Mouse (Mus musculus): ENCODE measurements at regions not wholly inside any gene's neighbourhood (a gene's known extent, or its start where the extent isn't known, plus 50 kb on each side); places are given as distances from the start of the nearest gene placed in this dataset.

DNA sequence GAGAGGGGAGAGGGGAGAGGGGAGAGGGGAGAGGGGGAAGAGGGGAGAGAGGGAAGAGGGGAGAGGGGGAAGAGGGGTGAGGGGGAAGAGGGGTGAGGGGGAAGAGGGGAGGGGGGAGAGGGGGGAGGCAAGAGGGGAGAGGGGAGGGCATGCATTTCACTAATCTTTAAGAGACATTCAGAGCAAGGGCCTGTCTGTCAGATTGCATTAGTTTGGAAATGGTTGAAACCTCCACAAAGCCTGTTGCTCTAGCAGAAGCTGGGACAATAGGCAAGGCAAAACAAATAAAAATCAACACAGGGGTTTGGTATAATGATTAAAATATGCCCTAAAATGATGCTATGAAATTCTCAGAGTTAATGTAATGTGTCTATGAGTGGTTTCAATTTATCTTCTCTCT, 196.4 kb downstream of the Cetn3 start:
- TF ChIP-seq CTCF (conservative IDR thresholded peaks at IDR 0.05; ENCODE audit: insufficient read depth, insufficient read length, low read depth, low read length) (no peak), POLR2A (IDR thresholded peaks at IDR 0.05; ENCODE audit: low read depth, low read length) (no peak)
- no peak overlapping the region for H3K27ac ChIP-seq (ENCODE audit: insufficient read depth, low read depth, low read length)
- H3K4me1 ChIP-seq (ENCODE audit: control insufficient read depth, insufficient read depth, low read length): no peaks in the 10 kb centered on the region
- no peaks in the 10 kb centered on the region for H3K36me3 ChIP-seq (ENCODE audit: control insufficient read depth, insufficient read depth, low read length)
- H3K4me3 ChIP-seq (ENCODE audit: insufficient read depth, low read depth, low read length): no peak overlapping the region
- no peak for DNase-seq
- no peaks in the 10 kb centered on the region for H3K27me3 ChIP-seq (replicated peaks; ENCODE audit: control insufficient read depth, insufficient read depth, low read length)

DNA sequence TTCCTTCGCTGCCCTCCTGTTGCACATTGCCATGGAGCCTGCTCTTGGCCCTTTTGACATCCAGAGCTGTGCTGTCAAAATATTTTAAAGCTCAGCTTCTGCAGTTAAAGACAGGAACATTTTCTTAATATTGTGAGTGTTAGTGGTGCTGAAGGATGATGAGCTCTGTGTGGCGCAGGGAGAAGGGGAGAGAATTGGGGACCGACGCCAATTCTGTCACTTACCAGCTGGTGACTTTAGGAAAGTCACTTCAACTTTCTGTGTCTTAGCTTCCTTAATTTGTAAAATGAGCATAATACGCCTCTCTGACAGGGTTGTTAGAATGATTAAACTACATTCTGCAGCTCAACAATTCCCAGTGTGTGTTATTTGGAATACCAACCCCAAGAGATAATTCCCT, 197.2 kb downstream of the Cetn3 start:
- H3K4me1 ChIP-seq (ENCODE audit: control insufficient read depth, insufficient read depth, low read length): no peaks in the 10 kb centered on the region
- DNase-seq: no peak
- no peak overlapping the region for H3K4me3 ChIP-seq (ENCODE audit: insufficient read depth, low read depth, low read length)
- WGBS: 71% methylated on average over 5 of the region's 5 CpGs
- no peak overlapping the region for H3K27ac ChIP-seq (ENCODE audit: insufficient read depth, low read depth, low read length)
- no peaks in the 10 kb centered on the region for H3K36me3 ChIP-seq (ENCODE audit: control insufficient read depth, insufficient read depth, low read length)
- TF ChIP-seq POLR2A (IDR thresholded peaks at IDR 0.05; ENCODE audit: low read depth, low read length) (no peak), CTCF (conservative IDR thresholded peaks at IDR 0.05; ENCODE audit: insufficient read depth, insufficient read length, low read depth, low read length) (no peak)
- H3K27me3 ChIP-seq (replicated peaks; ENCODE audit: control insufficient read depth, insufficient read depth, low read length): no peaks in the 10 kb centered on the region

DNA sequence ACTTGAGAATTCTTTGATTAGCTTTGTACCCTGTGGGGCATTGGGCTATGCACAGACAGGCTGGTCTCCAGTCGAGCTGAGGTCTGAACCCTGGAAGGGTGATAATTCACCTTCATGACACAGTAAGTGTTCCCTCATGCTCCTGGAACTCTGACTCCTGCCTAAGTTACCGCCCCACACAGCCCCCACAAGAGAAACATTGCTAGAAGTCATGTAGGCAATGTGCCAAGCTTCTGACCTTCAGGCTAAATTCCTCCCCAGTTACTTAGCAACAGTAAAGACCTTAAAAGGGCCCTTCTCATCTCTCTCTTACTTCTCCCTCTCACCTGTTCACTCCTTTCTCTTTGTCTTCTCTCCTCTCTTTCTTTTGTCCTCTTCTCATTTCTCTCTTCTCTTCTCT, 199.6 kb downstream of the Cetn3 start:
- no peak overlapping the region for H3K4me3 ChIP-seq (ENCODE audit: insufficient read depth, low read depth, low read length)
- no peak for DNase-seq

DNA sequence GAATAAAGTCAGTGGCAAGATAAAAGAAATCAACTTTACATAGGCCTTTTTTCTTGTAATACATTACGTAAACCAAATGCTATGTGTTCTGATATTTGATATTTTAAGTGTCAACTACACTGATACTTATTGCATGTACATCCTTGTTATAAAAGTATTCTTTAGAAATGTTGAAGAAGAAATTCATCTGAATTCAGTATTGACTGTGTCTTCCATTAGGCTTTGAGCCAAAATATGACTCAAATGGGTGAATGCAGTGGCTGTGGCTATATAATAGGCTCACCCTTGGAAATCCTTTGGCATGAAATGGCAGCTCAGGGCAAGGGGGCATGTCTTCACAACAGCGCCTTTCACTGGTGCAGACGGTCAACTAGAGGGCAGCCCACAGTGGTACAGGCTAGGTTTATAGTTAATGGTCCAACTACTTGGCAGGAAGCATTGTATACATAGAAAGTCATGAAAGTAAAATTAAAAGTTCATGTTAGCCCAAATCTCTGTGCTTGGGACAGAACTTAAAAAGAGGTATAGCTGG, 217.9 kb downstream of the Cetn3 start:
- Histone ChIP-seq H3K36me3 (ENCODE audit: control insufficient read depth, insufficient read depth, low read length) (no peaks in the 10 kb centered on the region), H3K27me3 (replicated peaks; ENCODE audit: control insufficient read depth, insufficient read depth, low read length) (no peaks in the 10 kb centered on the region), H3K4me3 (ENCODE audit: insufficient read depth, low read depth, low read length) (no peak overlapping the region), H3K27ac (ENCODE audit: insufficient read depth, low read depth, low read length) (no peak overlapping the region), H3K4me1 (ENCODE audit: control insufficient read depth, insufficient read depth, low read length) (no peaks in the 10 kb centered on the region)
- no peak for DNase-seq
- no peak for TF ChIP-seq CTCF (conservative IDR thresholded peaks at IDR 0.05; ENCODE audit: insufficient read depth, insufficient read length, low read depth, low read length)
- TF ChIP-seq POLR2A (IDR thresholded peaks at IDR 0.05; ENCODE audit: low read depth, low read length): no peak
- 94% methylated on average over 3 of the region's 3 CpGs for WGBS

More for the DNA sequence above, 199.6 kb downstream of the Cetn3 start:
- H3K27me3 ChIP-seq (replicated peaks; ENCODE audit: control insufficient read depth, insufficient read depth, low read length): no peaks in the 10 kb centered on the region
- no peaks in the 10 kb centered on the region for H3K36me3 ChIP-seq (ENCODE audit: control insufficient read depth, insufficient read depth, low read length)
- H3K4me1 ChIP-seq (ENCODE audit: control insufficient read depth, insufficient read depth, low read length): no peaks in the 10 kb centered on the region
- TF ChIP-seq POLR2A (IDR thresholded peaks at IDR 0.05; ENCODE audit: low read depth, low read length) (no peak), CTCF (conservative IDR thresholded peaks at IDR 0.05; ENCODE audit: insufficient read depth, insufficient read length, low read depth, low read length) (no peak)
- 12% methylated on average over 2 of the region's 2 CpGs for WGBS
- H3K27ac ChIP-seq (ENCODE audit: insufficient read depth, low read depth, low read length): no peak overlapping the region

DNA sequence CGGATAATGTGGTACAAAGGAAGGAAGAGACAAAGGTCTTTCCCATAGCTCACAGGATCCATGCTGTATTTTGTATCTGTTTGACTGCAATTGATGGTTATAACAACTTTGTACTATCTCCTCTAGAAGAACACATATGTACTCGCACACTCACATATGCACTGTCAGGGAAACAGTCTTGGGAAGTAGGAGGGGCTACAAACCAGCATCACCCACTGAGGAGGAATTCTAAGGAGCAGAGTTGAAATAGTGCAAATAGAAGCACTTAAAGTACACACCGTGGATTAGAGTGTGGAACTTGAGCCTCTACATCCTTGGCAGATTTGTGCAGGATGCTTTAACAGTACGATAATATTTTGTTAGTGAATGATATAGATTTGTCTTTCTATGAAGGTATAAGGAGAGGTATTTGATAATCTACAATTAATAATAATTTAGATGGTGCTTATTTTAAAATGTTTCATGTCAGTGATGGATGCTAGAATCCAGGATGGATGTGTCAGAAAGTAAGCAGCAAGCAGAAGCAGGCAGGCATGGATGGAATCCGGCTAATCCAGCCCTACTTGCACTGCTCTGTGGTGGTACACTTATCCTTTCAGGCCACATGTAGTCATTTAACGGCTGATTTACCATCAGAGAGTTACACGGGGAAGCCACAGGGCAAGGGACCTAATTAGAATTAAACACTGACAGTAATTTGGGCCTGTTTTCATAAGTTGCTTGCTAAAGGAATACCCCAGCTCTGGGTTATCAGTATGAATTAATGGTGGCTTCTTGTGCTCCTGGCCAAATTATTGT, 223.3 kb downstream of the Cetn3 start:
- no peaks in the 10 kb centered on the region for H3K4me1 ChIP-seq (ENCODE audit: control insufficient read depth, insufficient read depth, low read length)
- WGBS: 59% methylated on average over 7 of the region's 7 CpGs

DNA sequence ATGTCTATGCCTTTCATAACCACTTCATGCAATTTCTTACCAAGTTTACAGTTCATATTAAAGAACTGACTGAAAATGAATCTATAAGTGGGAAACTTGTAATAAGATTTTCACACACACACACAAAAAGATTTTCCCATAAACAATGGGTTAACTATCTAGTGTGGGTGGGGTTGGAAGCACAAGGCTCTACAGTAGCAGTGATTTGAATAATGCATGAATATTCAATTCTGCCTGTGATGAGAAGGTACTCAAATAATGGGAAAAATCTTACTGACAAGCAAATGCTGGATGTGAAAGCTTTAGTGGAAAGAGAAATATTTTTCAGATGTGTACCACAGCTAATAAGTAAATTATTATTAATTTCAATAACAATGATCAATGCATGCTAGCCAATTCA, 224.3 kb downstream of the Cetn3 start:
- Histone ChIP-seq H3K4me1 (ENCODE audit: control insufficient read depth, insufficient read depth, low read length) (no peaks in the 10 kb centered on the region), H3K4me3 (ENCODE audit: insufficient read depth, low read depth, low read length) (no peak overlapping the region), H3K36me3 (ENCODE audit: control insufficient read depth, insufficient read depth, low read length) (no peaks in the 10 kb centered on the region), H3K27me3 (replicated peaks; ENCODE audit: control insufficient read depth, insufficient read depth, low read length) (no peaks in the 10 kb centered on the region), H3K27ac (ENCODE audit: insufficient read depth, low read depth, low read length) (no peak overlapping the region)
- no peak for DNase-seq
- TF ChIP-seq CTCF (conservative IDR thresholded peaks at IDR 0.05; ENCODE audit: insufficient read depth, insufficient read length, low read depth, low read length): no peak
- no peak for TF ChIP-seq POLR2A (IDR thresholded peaks at IDR 0.05; ENCODE audit: low read depth, low read length)

More for the DNA sequence above, 223.3 kb downstream of the Cetn3 start:
- no peak for DNase-seq
- Histone ChIP-seq H3K27ac (ENCODE audit: insufficient read depth, low read depth, low read length) (no peak overlapping the region), H3K36me3 (ENCODE audit: control insufficient read depth, insufficient read depth, low read length) (no peaks in the 10 kb centered on the region), H3K27me3 (replicated peaks; ENCODE audit: control insufficient read depth, insufficient read depth, low read length) (no peaks in the 10 kb centered on the region), H3K4me3 (ENCODE audit: insufficient read depth, low read depth, low read length) (no peak overlapping the region)
- no peak for TF ChIP-seq CTCF (conservative IDR thresholded peaks at IDR 0.05; ENCODE audit: insufficient read depth, insufficient read length, low read depth, low read length)
- no peak for TF ChIP-seq POLR2A (IDR thresholded peaks at IDR 0.05; ENCODE audit: low read depth, low read length)

DNA sequence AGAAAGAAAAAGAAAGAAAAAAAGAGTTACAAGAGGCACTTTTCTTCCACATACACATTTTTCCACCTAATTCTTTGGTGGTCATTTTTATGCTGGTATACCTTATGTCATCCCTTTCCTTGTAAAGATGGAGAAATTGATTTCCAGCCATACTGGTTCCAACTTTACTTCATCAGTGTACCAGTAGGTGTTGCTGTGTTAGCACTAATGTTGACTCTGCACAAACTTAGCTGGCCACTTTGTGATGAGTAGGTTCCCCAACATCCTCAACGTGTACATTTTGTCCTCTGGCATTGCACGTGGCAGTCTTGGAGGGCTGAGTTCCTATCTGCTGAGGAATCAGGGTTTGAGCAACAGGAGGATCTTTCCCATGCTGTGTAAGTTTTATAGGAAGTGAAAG, 256.7 kb downstream of the Cetn3 start:
- H3K27me3 ChIP-seq (replicated peaks; ENCODE audit: control insufficient read depth, insufficient read depth, low read length): no peaks in the 10 kb centered on the region
- 11% methylated on average over 2 of the region's 2 CpGs for WGBS
- TF ChIP-seq CTCF (conservative IDR thresholded peaks at IDR 0.05; ENCODE audit: insufficient read depth, insufficient read length, low read depth, low read length) (no peak), POLR2A (IDR thresholded peaks at IDR 0.05; ENCODE audit: low read depth, low read length) (no peak)
- no peaks in the 10 kb centered on the region for H3K4me1 ChIP-seq (ENCODE audit: control insufficient read depth, insufficient read depth, low read length)
- H3K4me3 ChIP-seq (ENCODE audit: insufficient read depth, low read depth, low read length): no peak overlapping the region
- DNase-seq: no peak
- H3K36me3 ChIP-seq (ENCODE audit: control insufficient read depth, insufficient read depth, low read length): no peaks in the 10 kb centered on the region
- H3K27ac ChIP-seq (ENCODE audit: insufficient read depth, low read depth, low read length): no peak overlapping the region

Data from kidney, adult 2 months (tissue).